Mouse (Mus musculus): Measurements from ENCODE around the gene Chordc1.

Gene Chordc1

GRCm38 (mm10) chr9:18291571-18292429 lies at the start of gene Chordc1:
Gene Chordc1, plus strand, starts transcription at chr9:18292125.
- DNase-seq (ENCODE audit: low read depth, low spot score) = peak; percentile 98

GRCm38 (mm10) chr9:18275901-18276300 lies 16.0 kb upstream of the Chordc1 start:
- no peak for DNase-seq (ENCODE audit: low read depth, low spot score)

- no peak for DNase-seq (ENCODE audit: low read depth, low spot score)
Measured at GRCm38 (mm10) chr9:18276844-18277243, 15.1 kb upstream of the Chordc1 start.

GRCm38 (mm10) chr9:18277497-18277896 lies 14.4 kb upstream of the Chordc1 start:
- peak; percentile 43 for DNase-seq (ENCODE audit: low read depth, low spot score)

- peak; percentile 13 for DNase-seq (ENCODE audit: low read depth, low spot score)
Measured at GRCm38 (mm10) chr9:18278693-18279092, 13.2 kb upstream of the Chordc1 start.

GRCm38 (mm10) chr9:18292443-18292922 lies 558 bp downstream of the Chordc1 start:
- DNase-seq (ENCODE audit: low read depth, low spot score) = peak; percentile 39

- DNase-seq (ENCODE audit: low read depth, low spot score) = no peak
Measured at GRCm38 (mm10) chr9:18293026-18293781, 1.3 kb downstream of the Chordc1 start.

- no peak for DNase-seq (ENCODE audit: low read depth, low spot score)
Measured at GRCm38 (mm10) chr9:18298301-18298700, 6.4 kb downstream of the Chordc1 start.

GRCm38 (mm10) chr9:18319990-18320389 lies 28.1 kb downstream of the Chordc1 start:
- no peak for DNase-seq (ENCODE audit: low read depth, low spot score)

All from R1 (cell line).